Mouse (Mus musculus) midbrain, postnatal 0 days (tissue): ENCODE results near the gene Gcnt4. TPM values are rescaled to one million over a fixed set of nuclear protein-coding genes. Genes with fewer than 3 reads are reported as not detected.

Source experiments
- ATAC-seq: fragments of 200-750 bp; cut with Nextera tagmentation; 2 replicates; pipeline ENCODE4 v1.8.0; 2017; ENCODE audit warnings: moderate number of reproducible peaks, mild to moderate bottlenecking, moderate TSS enrichment, moderate library complexity; ENCODE audit not compliant: low FRiP score
- DNase-seq: peaks from one replicate; pipeline ENCODE4 v3.0.0-alpha.2; 2015; ENCODE audit warnings: low spot score
- H3K27ac ChIP-seq: fragments of 300-500 bp; sonication (generic); 2 replicates; pipeline ENCODE4 v1.5.1; 2014; ENCODE audit warnings: low read depth, mild to moderate bottlenecking, low read length, mixed read lengths
- H3K27me3 ChIP-seq: fragments of 300-500 bp; sonication (generic); 2 replicates; pipeline ENCODE4 v1.6.1; 2014; ENCODE audit warnings: low read length, control low read depth, mixed read lengths; ENCODE audit not compliant: insufficient read depth
- H3K36me3 ChIP-seq: fragments of 300-500 bp; sonication (generic); 2 replicates; pipeline ENCODE4 v1.6.1; 2014; ENCODE audit warnings: low read length, control low read depth, mixed read lengths; ENCODE audit not compliant: insufficient read depth
- H3K4me1 ChIP-seq: fragments of 300-500 bp; sonication (generic); 2 replicates; pipeline ENCODE4 v1.6.1; 2014; ENCODE audit warnings: mild to moderate bottlenecking, control low read depth, antibody characterized with exemption, low read length, mixed read lengths; ENCODE audit not compliant: insufficient read depth
- H3K4me2 ChIP-seq: fragments of 300-500 bp; sonication (generic); 2 replicates; pipeline ENCODE4 v1.6.1; 2014; ENCODE audit warnings: low read depth, mild to moderate bottlenecking, low read length, mixed read lengths; ENCODE audit not compliant: poor library complexity, severe bottlenecking
- H3K4me3 ChIP-seq: fragments of 300-500 bp; sonication (generic); 2 replicates; pipeline ENCODE4 v1.5.1; 2014; ENCODE audit warnings: low read depth, mild to moderate bottlenecking, low read length, moderate library complexity
- H3K9ac ChIP-seq: fragments of 300-500 bp; sonication (generic); replicated peaks from 2 replicates; pipeline ENCODE4 v1.6.1; 2014; ENCODE audit warnings: mild to moderate bottlenecking, low read length, moderate library complexity, mixed read lengths; ENCODE audit not compliant: poor library complexity, severe bottlenecking
- H3K9me3 ChIP-seq: fragments of 300-500 bp; sonication (generic); 2 replicates; pipeline ENCODE4 v1.6.1; 2016; ENCODE audit warnings: low read length, control low read depth
- CTCF ChIP-seq: IDR thresholded peaks from 2 replicates; pipeline ENCODE4 v1.5.1; 2016; ENCODE audit warnings: antibody characterized with exemption, mild to moderate bottlenecking
- WGBS: fragments of 180-500 bp; shearing (Covaris S2); extraction: QIAGEN DNeasy Blood & Tissue Kit; methylation state at CpG from one replicate; pipeline ENCODE4 v1.1.7; 2014; 5-methylcytosine and 5-hydroxymethylcytosine counted together
- polyA plus RNA-seq: library from polyadenylated mRNA; unstranded; fragments of >200 nt; fragmentation: Nextera tagmentation; extraction: Ambion mirVana; gene quantifications from 2 replicates; pipeline ENCODE4 v1.2.1, GENCODE M21; 2015
- total RNA-seq: library from RNA; depleted of rRNA; stranded (reverse); fragments of >200 nt; gene quantifications from 2 replicates; pipeline ENCODE4 v1.2.3, GENCODE M21; 2014

The Gcnt4 gene
- total and polyA plus RNA-seq, 2 experiments from 2014 or later, result 0.22 to 0.93 TPM

- Histone ChIP-seq H3K9me3 (no peaks in the 10 kb centered on the region), H3K36me3 (no peaks in the 10 kb centered on the region), H3K27me3 (no peaks in the 10 kb centered on the region), H3K4me1 (no peaks in the 10 kb centered on the region), H3K9ac (no peak overlapping the region), H3K27ac (no peak overlapping the region), H3K4me2 (no peak overlapping the region), H3K4me3 (no peak overlapping the region)
- 69% methylated on average over 4 of the region's 4 CpGs for WGBS
- no peak for TF ChIP-seq CTCF
- ATAC-seq (no peak), DNase-seq (no peak)
Observed at GRCm38 (mm10) chr13:96971076-96971475, 46.6 kb downstream of the Gcnt4 start.

- no peaks in the 10 kb centered on the region for H3K4me1 ChIP-seq
- H3K9ac ChIP-seq, result no peak overlapping the region
- ATAC-seq (peak; percentile 63; the same call in 1 of the 2 replicates), DNase-seq (no peak)
- H3K27me3 ChIP-seq, result no peaks in the 10 kb centered on the region
- H3K36me3 ChIP-seq, result no peaks in the 10 kb centered on the region
- H3K4me2 ChIP-seq, result no peak overlapping the region
- WGBS, result 56% methylated on average over 9 of the region's 9 CpGs
- H3K27ac ChIP-seq, result no peak overlapping the region
- TF ChIP-seq CTCF, result no peak
- no peak overlapping the region for H3K4me3 ChIP-seq
- H3K9me3 ChIP-seq, result no peaks in the 10 kb centered on the region
Observed at GRCm38 (mm10) chr13:96971861-96972282, 47.4 kb downstream of the Gcnt4 start.

- ATAC-seq, result no peak
- H3K4me1 ChIP-seq, result no peaks in the 10 kb centered on the region
- TF ChIP-seq CTCF, result no peak
- no peak overlapping the region for H3K4me3 ChIP-seq
- 95% methylated on average over 4 of the region's 4 CpGs for WGBS
- no peaks in the 10 kb centered on the region for H3K36me3 ChIP-seq
- H3K27me3 ChIP-seq, result no peaks in the 10 kb centered on the region
- H3K4me2 ChIP-seq, result no peak overlapping the region
- H3K9me3 ChIP-seq, result no peaks in the 10 kb centered on the region
- H3K27ac ChIP-seq, result no peak overlapping the region
- H3K9ac ChIP-seq, result no peak overlapping the region
- DNase-seq, result no peak
Observed at GRCm38 (mm10) chr13:96973318-96973717, 48.8 kb downstream of the Gcnt4 start.

GRCm38 (mm10) chr13:96976986-96977595 is 52.6 kb downstream of the Gcnt4 start:
- H3K4me3 ChIP-seq, result no peak overlapping the region
- WGBS, result 86% methylated on average over 6 of the region's 6 CpGs
- H3K9me3 ChIP-seq, result no peaks in the 10 kb centered on the region
- no peak for TF ChIP-seq CTCF
- H3K27ac ChIP-seq, result no peak overlapping the region
- no peak overlapping the region for H3K9ac ChIP-seq
- ATAC-seq (no peak), DNase-seq (no peak)
- no peaks in the 10 kb centered on the region for H3K36me3 ChIP-seq
- H3K4me1 ChIP-seq, result no peaks in the 10 kb centered on the region
- no peak overlapping the region for H3K4me2 ChIP-seq
- H3K27me3 ChIP-seq, result no peaks in the 10 kb centered on the region

- DNase-seq (no peak), ATAC-seq (no peak)
- Histone ChIP-seq H3K4me1 (no peaks in the 10 kb centered on the region), H3K9me3 (no peaks in the 10 kb centered on the region), H3K4me2 (no peak overlapping the region), H3K9ac (no peak overlapping the region), H3K27ac (no peak overlapping the region), H3K27me3 (no peaks in the 10 kb centered on the region), H3K4me3 (no peak overlapping the region), H3K36me3 (no peaks in the 10 kb centered on the region)
- TF ChIP-seq CTCF, result no peak
Observed at GRCm38 (mm10) chr13:96980561-96980960, 56.1 kb downstream of the Gcnt4 start.

GRCm38 (mm10) chr13:96983251-96984126 is 59.0 kb downstream of the Gcnt4 start:
- Histone ChIP-seq H3K27ac (no peak overlapping the region), H3K9me3 (no peaks in the 10 kb centered on the region), H3K36me3 (no peaks in the 10 kb centered on the region), H3K4me3 (no peak overlapping the region), H3K9ac (no peak overlapping the region), H3K4me1 (no peaks in the 10 kb centered on the region), H3K27me3 (no peaks in the 10 kb centered on the region), H3K4me2 (no peak overlapping the region)
- no peak for DNase-seq
- no peak for ATAC-seq
- TF ChIP-seq CTCF, result no peak
- whole genome bisulfite sequencing, result 58% methylated on average over 26 of the region's 26 CpGs
